Mouse (Mus musculus) myocyte (in vitro differentiated cells): ENCODE results near the gene Acsbg2. TPM values are rescaled to one million over a fixed set of nuclear protein-coding genes. Genes with fewer than 3 reads are reported as not detected.
"Not testable (repeated sequence)": the region's sequence is repeated elsewhere in the genome, so short reads cannot be mapped to it uniquely, and the experiment has no call there.

Experiments
- H3K27me3 ChIP-seq: one replicate; pipeline ENCODE4 v1.6.1; 2011; ENCODE audit not compliant: control insufficient read depth, insufficient read depth, insufficient read length
- H3K36me3 ChIP-seq: one replicate; pipeline ENCODE4 v1.6.1; 2011; ENCODE audit not compliant: control insufficient read depth, insufficient read depth
- H3K4me2 ChIP-seq: one replicate; pipeline ENCODE4 v1.6.1; 2011; ENCODE audit warnings: low read depth, control low read depth
- H3K4me3 ChIP-seq: one replicate; pipeline ENCODE4 v1.5.1; 2011; ENCODE audit warnings: mild to moderate bottlenecking, control low read depth, moderate library complexity
- H3K79me2 ChIP-seq: one replicate; pipeline ENCODE4 v1.6.1; 2011; ENCODE audit not compliant: control insufficient read depth, insufficient read depth
- H3ac ChIP-seq: one replicate; pipeline ENCODE4 v1.6.1; 2011; ENCODE audit not compliant: control insufficient read depth, insufficient read length
- CEBPB ChIP-seq: IDR thresholded peaks from 2 replicates; pipeline ENCODE4 v1.6.1; 2011; ENCODE audit warnings: mild to moderate bottlenecking, moderate library complexity; ENCODE audit not compliant: poor library complexity, insufficient read depth, severe bottlenecking
- E2F4 ChIP-seq: IDR thresholded peaks from one replicate; pipeline ENCODE4 v1.6.1; 2011; ENCODE audit warnings: mild to moderate bottlenecking, control low read depth, moderate library complexity; ENCODE audit not compliant: insufficient read depth
- MAX ChIP-seq: IDR thresholded peaks from one replicate; pipeline ENCODE4 v1.6.1; 2011; ENCODE audit warnings: low read depth, mild to moderate bottlenecking, control low read depth
- MYOD1 ChIP-seq, 3 experiments: IDR thresholded peaks; one replicate each; pipeline ENCODE4 v1.6.1; 2011; ENCODE audit warnings: control low read depth in 2 of 3, low read depth in 2 of 3, mild to moderate bottlenecking in 2 of 3, moderate library complexity in 1 of 3; ENCODE audit not compliant: insufficient read length in 2 of 3, control insufficient read depth in 1 of 3
- MYOG ChIP-seq, 3 experiments: IDR thresholded peaks; one replicate each; pipeline ENCODE4 v1.6.1; 2011; ENCODE audit warnings: control low read depth in 2 of 3, low read depth in 2 of 3, mild to moderate bottlenecking in 2 of 3; ENCODE audit not compliant: insufficient read length in 2 of 3, control insufficient read depth in 1 of 3, insufficient read depth in 1 of 3
- POLR2A ChIP-seq: IDR thresholded peaks from one replicate; pipeline ENCODE4 v1.6.1; 2011; ENCODE audit warnings: low read depth, mild to moderate bottlenecking, control low read depth, moderate library complexity; ENCODE audit not compliant: insufficient read length
- POLR2AphosphoS2 ChIP-seq: IDR thresholded peaks from one replicate; pipeline ENCODE4 v1.6.1; 2011; ENCODE audit warnings: low read depth, control low read depth; ENCODE audit not compliant: insufficient read length
- REST ChIP-seq: IDR thresholded peaks from one replicate; pipeline ENCODE4 v1.6.1; 2011; ENCODE audit warnings: mild to moderate bottlenecking, control low read depth, moderate library complexity; ENCODE audit not compliant: insufficient read depth, insufficient read length
- SRF ChIP-seq: IDR thresholded peaks from one replicate; pipeline ENCODE4 v1.6.1; 2011; ENCODE audit warnings: low read depth; ENCODE audit not compliant: control insufficient read depth, insufficient read length
- TCF12 ChIP-seq: IDR thresholded peaks from one replicate; pipeline ENCODE4 v1.6.1; 2011; ENCODE audit warnings: mild to moderate bottlenecking, control low read depth; ENCODE audit not compliant: poor library complexity, insufficient read depth, severe bottlenecking
- TCF3 ChIP-seq: IDR thresholded peaks from one replicate; pipeline ENCODE4 v1.6.1; 2011; ENCODE audit warnings: low read depth, control low read depth; ENCODE audit not compliant: insufficient read length
- USF1 ChIP-seq: IDR thresholded peaks from one replicate; pipeline ENCODE4 v1.6.1; 2011; ENCODE audit warnings: low read depth, mild to moderate bottlenecking, control low read depth, moderate library complexity
- polyA plus RNA-seq: library from polyadenylated mRNA; unstranded; fragments of >200 nt; fragmentation: generic; extraction: Trizol; gene quantifications from one replicate; pipeline ENCODE4 v1.2.1, GENCODE M21; 2012; ENCODE audit warnings: missing spikeins

The Acsbg2 gene
- not detected for polyA plus RNA-seq

DNA sequence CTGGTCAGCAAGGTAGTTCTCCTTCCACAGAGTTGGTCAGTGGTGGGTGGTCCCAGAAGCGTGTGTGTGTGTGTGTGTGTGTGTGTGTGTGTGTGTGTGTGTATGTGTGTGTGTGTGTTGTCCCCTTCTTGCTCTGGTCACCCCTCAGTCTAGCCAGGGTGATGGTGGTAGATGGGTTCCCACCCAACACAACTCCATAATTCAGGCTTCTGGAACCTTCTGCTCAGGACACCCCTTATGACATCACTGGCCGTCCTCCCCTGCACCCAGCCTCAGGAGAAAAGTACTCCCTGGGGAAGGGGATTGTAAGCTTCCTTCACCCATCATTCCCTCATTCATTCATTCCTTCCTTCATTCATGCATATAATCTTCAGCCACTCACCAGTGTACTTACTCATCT is at the start of gene Acsbg2:
Gene Acsbg2, minus strand, starts transcription at position 211 of the 400 bp plus-strand sequence.
- Histone ChIP-seq H3ac (no peak within 1 kb of the TSS), H3K79me2 (no peaks in the 10 kb centered on the region), H3K4me2 (no peak within 1 kb of the TSS), H3K36me3 (no peaks in the 10 kb centered on the region), H3K27me3 (no peaks in the 10 kb centered on the region), H3K4me3 (no peak within 1 kb of the TSS)
- TF ChIP-seq MAX (no peak), CEBPB (no peak)

DNA sequence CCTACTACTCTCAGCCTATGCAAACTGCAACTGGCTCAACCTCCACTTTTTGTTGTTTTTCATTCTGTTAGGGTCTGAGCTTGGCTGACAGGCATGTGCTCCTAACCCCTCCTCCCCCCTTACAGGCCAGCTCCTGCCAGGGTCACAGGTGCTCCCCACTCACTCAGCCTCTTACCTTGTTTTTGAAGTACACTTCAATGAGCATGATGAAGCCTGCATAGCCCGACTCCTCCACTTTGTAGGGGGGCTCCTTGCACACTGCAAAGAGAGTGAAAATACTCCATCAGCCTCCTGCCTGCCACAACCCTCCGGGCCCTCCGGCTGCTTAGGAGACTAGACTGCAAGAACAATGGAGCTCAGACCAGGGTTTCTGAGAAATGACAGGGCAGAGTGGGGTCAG is 45.5 kb upstream of the Acsbg2 start:
- H3ac ChIP-seq = no peak overlapping the region
- H3K4me3 ChIP-seq = no peak overlapping the region
- H3K36me3 ChIP-seq = peaks cover 9% of the 10 kb centered on the region
- TF ChIP-seq TCF3 (no peak), POLR2AphosphoS2 (no peak), USF1 (no peak), REST (no peak), TCF12 (no peak), MYOD1 (IDR thresholded peaks at IDR 0.05; ENCODE audit: control insufficient read depth in 1 of 3, insufficient read length in 2 of 3, low read depth in 2 of 3) (no peak), POLR2A (no peak), CEBPB (no peak), MYOG (IDR thresholded peaks at IDR 0.05; ENCODE audit: control insufficient read depth in 1 of 3, insufficient read depth in 1 of 3, insufficient read length in 2 of 3, low read depth in 2 of 3) (no peak), SRF (no peak), E2F4 (no peak), MAX (no peak)
- H3K79me2 ChIP-seq = peaks cover 4% of the 10 kb centered on the region
- no peaks in the 10 kb centered on the region for H3K27me3 ChIP-seq
- H3K4me2 ChIP-seq = no peak overlapping the region

DNA sequence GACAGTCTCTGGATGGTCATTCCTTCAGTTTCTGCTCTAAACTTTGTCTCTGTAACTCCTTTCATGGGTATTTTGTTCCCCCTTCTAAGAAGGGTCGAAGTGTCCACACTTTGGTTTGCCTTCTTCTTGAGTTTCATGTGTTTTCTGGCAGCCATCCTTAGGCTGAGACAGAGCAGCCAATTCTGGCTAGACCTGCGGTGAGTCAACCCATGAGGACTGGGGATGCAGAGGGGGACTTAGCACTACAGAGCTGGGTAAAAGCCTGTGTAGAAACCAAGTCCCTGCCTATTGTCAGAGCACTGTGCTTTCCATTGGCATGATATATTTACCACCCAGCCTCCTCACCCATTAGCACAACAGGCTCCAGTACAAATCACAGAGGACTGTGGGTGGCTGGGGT is 42.9 kb upstream of the Acsbg2 start:
- H3K4me3 ChIP-seq = no peak overlapping the region
- no peaks in the 10 kb centered on the region for H3K27me3 ChIP-seq
- H3K4me2 ChIP-seq = no peak overlapping the region
- peaks cover 4% of the 10 kb centered on the region for H3K79me2 ChIP-seq
- TF ChIP-seq MAX (no peak), SRF (no peak), E2F4 (no peak), POLR2A (no peak), POLR2AphosphoS2 (no peak), CEBPB (no peak), USF1 (no peak), TCF3 (no peak), MYOG (IDR thresholded peaks at IDR 0.05; ENCODE audit: control insufficient read depth in 1 of 3, insufficient read depth in 1 of 3, insufficient read length in 2 of 3, low read depth in 2 of 3) (no peak)
- H3K36me3 ChIP-seq = no peaks in the 10 kb centered on the region
- H3ac ChIP-seq = no peak overlapping the region

DNA sequence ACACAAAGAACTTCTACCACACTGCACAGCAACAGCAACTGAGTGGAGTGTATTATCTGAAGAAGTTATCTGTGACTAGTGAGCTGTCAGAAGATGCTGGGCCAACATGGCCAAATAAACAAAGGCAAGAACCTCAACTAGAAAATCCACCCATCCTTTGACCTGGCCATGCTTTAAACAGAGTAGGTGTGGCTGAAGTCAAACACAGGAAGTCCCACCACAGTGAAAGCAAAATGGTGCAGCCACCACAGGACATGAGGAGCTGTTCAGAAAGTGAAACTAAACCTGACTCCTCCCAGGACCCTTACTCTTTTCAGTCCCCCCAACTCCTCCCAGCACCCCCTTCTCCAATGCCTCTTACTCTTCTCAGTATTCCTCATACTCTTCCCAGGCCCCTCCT is 39.2 kb upstream of the Acsbg2 start:
- no peak overlapping the region for H3K4me2 ChIP-seq
- no peak for TF ChIP-seq USF1
- no peak for TF ChIP-seq CEBPB
- TF ChIP-seq E2F4 = no peak
- TF ChIP-seq TCF12 = no peak
- TF ChIP-seq MYOD1 (IDR thresholded peaks at IDR 0.05; ENCODE audit: control insufficient read depth in 1 of 3, insufficient read length in 2 of 3, low read depth in 2 of 3) = no peak
- TF ChIP-seq TCF3 = no peak
- no peak for TF ChIP-seq SRF
- TF ChIP-seq POLR2AphosphoS2 = no peak
- no peak for TF ChIP-seq MAX
- TF ChIP-seq POLR2A = no peak
- no peak for TF ChIP-seq REST
- no peak for TF ChIP-seq MYOG (IDR thresholded peaks at IDR 0.05; ENCODE audit: control insufficient read depth in 1 of 3, insufficient read depth in 1 of 3, insufficient read length in 2 of 3, low read depth in 2 of 3)
- no peaks in the 10 kb centered on the region for H3K27me3 ChIP-seq
- peaks cover 4% of the 10 kb centered on the region for H3K79me2 ChIP-seq
- H3ac ChIP-seq = no peak overlapping the region
- no peak overlapping the region for H3K4me3 ChIP-seq
- H3K36me3 ChIP-seq = peaks cover 3% of the 10 kb centered on the region

DNA sequence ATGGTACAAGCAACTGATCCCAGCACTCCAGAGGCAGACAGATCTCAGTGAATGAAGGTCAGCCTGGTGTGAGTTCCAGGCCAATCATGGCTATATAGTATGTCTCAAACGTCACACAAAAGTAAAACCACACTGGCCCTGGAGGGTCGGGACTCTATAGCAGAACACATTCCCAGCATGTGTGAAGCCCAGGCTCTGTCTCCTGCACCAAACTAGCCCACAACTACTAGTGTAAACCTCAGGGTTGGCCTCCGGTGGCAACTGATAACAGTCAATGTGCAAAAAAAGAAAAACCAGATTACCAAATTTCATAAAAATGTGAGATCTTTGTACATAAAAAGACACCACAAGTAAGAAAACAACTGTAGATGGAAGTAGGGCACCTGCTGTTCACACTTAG is 38.8 kb upstream of the Acsbg2 start:
- no peak overlapping the region for H3ac ChIP-seq
- TF ChIP-seq USF1 = no peak
- TF ChIP-seq MAX = no peak
- TF ChIP-seq POLR2A = no peak
- no peak for TF ChIP-seq SRF
- peaks cover 3% of the 10 kb centered on the region for H3K36me3 ChIP-seq
- no peaks in the 10 kb centered on the region for H3K27me3 ChIP-seq
- peaks cover 4% of the 10 kb centered on the region for H3K79me2 ChIP-seq
- H3K4me3 ChIP-seq = no peak overlapping the region
- H3K4me2 ChIP-seq = no peak overlapping the region

DNA sequence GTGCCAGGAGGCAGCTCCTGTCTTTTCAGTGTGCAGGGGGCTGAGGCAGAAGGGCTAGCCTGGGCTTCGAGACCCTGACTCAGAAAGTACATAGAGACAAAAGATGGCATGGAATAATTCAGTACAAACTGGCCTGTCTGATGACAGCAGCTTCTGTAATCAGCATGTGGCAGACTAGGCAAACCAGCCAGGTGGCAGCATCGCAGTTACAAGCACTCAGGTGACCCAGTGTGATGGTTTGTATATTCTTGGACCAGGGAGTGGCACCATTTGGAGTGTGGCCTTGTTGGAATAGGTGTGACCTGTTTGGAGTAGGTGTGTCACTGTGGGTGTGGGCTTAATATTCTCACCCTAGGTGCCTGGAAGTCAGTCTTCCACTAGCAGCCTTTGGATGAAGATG is 35.5 kb upstream of the Acsbg2 start:
- H3K4me2 ChIP-seq, H3K4me3 ChIP-seq, H3K36me3 ChIP-seq, H3ac ChIP-seq, H3K27me3 ChIP-seq, H3K79me2 ChIP-seq: not testable (repeated sequence)
